Mouse (Mus musculus) G1E-ER4 (cell line): Measurements from ENCODE around the gene Kdm4b. TPM values are rescaled to one million over a fixed set of nuclear protein-coding genes. Genes with fewer than 3 reads are reported as not detected.

Source experiments
- GATA1 ChIP-seq: IDR thresholded peaks from one replicate; pipeline ENCODE4 v1.8.0; 2012; ENCODE audit warnings: low read length, inconsistent platforms
- polyA plus RNA-seq: library from polyadenylated mRNA; stranded (reverse); fragments of >175 nt; gene quantifications from 2 replicates; pipeline ENCODE4 v1.2.3, GENCODE M21; 2012

Gene Kdm4b
- polyA plus RNA-seq, 1 experiment = 37.9 TPM

- TF ChIP-seq GATA1 = no peak
Measured at GRCm38 (mm10) chr17:56381183-56381582, 55.3 kb downstream of the Kdm4b start.

GRCm38 (mm10) chr17:56382997-56383396 lies 57.1 kb downstream of the Kdm4b start:
- no peak for TF ChIP-seq GATA1

GRCm38 (mm10) chr17:56384903-56385302 lies 59.0 kb downstream of the Kdm4b start:
- TF ChIP-seq GATA1 = no peak

GRCm38 (mm10) chr17:56387612-56388011 lies 61.8 kb downstream of the Kdm4b start:
- no peak for TF ChIP-seq GATA1

GRCm38 (mm10) chr17:56393238-56393637 lies 67.4 kb downstream of the Kdm4b start:
- TF ChIP-seq GATA1 = no peak

GRCm38 (mm10) chr17:56393889-56394288 lies 68.0 kb downstream of the Kdm4b start:
- TF ChIP-seq GATA1 = no peak

GRCm38 (mm10) chr17:56396051-56396450 lies 70.2 kb downstream of the Kdm4b start:
- TF ChIP-seq GATA1 = no peak

GRCm38 (mm10) chr17:56400221-56400620 lies 74.4 kb downstream of the Kdm4b start:
- no peak for TF ChIP-seq GATA1

- no peak for TF ChIP-seq GATA1
Measured at GRCm38 (mm10) chr17:56401051-56401521, 75.2 kb downstream of the Kdm4b start.

- no peak for TF ChIP-seq GATA1
Measured at GRCm38 (mm10) chr17:56405341-56405740, 79.5 kb downstream of the Kdm4b start.

- TF ChIP-seq GATA1 = no peak
Measured at GRCm38 (mm10) chr17:56405856-56406840, 80.3 kb downstream of the Kdm4b start.

GRCm38 (mm10) chr17:56406878-56407277 lies 81.0 kb downstream of the Kdm4b start:
- TF ChIP-seq GATA1 = no peak

GRCm38 (mm10) chr17:56407379-56407778 lies 81.5 kb downstream of the Kdm4b start:
- no peak for TF ChIP-seq GATA1

- no peak for TF ChIP-seq GATA1
Measured at GRCm38 (mm10) chr17:56408965-56409625, 83.2 kb downstream of the Kdm4b start.

GRCm38 (mm10) chr17:56409759-56410158 lies 83.9 kb downstream of the Kdm4b start:
- no peak for TF ChIP-seq GATA1

GRCm38 (mm10) chr17:56411437-56411836 lies 85.6 kb downstream of the Kdm4b start:
- TF ChIP-seq GATA1 = no peak
